Mouse (Mus musculus): ENCODE data around the gene Csf2rb2. TPM values are rescaled to one million over a fixed set of nuclear protein-coding genes. Genes with fewer than 3 reads are reported as not detected.
"Not testable (repeated sequence)": the region's sequence is repeated elsewhere in the genome, so short reads cannot be mapped to it uniquely, and the experiment has no call there.

The Csf2rb2 gene
- total RNA-seq, 1 experiment from 2014 or later: 0.43 TPM

DNA sequence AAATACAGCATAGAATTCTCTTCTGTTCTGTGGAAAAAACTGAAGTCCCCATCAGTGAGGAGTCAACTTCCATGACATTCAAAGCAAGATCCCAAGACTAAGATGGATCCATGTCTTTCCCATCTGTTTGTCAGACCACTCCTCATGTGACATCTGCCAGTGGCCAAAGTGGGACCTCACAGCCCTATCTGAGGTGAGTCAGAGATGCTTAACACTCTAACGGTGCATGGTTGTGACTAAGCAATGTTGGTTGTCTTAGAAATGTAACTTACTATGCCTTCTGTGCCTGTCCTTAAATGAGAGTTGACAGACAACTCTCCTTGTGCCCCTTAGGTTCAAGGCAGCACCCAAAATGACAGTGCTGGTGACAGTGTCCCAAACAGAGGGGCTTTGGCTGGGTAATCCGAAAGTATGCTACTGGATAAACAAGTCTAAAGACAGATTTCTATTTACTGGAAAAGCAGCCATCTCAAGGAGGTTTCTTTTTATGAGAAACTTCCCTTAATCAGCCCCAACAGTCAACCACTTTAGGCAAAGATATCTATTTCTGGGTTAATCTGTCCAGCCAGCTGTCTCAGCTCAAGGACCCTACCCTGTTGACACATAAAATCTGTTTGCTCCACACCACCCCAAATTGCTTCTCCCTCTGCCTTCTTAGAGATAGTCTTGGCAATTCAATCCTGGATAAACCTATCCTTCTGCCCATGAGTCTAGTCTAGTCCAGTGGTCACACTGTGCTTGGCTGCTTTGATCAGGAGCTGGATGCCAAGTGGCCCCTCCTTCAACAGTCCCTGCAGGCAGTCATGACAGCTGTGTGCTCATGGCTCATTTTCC, 13.0 kb upstream of the Csf2rb2 start:
- not testable (repeated sequence) for DNase-seq

DNA sequence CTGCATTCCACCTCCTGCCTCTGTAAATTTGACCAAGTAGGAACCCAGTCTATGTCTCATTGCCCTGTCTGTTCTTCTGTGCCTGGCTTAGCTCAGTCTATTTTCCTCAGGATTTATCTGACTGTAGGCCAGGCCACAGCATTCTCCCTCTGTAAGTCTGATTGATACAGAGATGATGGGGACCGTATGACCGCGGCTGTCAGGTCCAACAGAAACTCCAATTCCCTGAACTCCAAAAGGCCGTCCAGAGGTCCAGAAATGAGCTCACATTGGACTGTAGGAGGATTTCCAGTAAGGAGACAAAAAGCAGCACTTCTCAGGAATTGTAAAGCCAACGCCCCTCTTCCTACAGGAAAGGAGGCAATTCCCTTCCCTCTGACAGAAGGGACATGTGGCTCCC, 8.1 kb upstream of the Csf2rb2 start:
- DNase-seq: not testable (repeated sequence)

DNA sequence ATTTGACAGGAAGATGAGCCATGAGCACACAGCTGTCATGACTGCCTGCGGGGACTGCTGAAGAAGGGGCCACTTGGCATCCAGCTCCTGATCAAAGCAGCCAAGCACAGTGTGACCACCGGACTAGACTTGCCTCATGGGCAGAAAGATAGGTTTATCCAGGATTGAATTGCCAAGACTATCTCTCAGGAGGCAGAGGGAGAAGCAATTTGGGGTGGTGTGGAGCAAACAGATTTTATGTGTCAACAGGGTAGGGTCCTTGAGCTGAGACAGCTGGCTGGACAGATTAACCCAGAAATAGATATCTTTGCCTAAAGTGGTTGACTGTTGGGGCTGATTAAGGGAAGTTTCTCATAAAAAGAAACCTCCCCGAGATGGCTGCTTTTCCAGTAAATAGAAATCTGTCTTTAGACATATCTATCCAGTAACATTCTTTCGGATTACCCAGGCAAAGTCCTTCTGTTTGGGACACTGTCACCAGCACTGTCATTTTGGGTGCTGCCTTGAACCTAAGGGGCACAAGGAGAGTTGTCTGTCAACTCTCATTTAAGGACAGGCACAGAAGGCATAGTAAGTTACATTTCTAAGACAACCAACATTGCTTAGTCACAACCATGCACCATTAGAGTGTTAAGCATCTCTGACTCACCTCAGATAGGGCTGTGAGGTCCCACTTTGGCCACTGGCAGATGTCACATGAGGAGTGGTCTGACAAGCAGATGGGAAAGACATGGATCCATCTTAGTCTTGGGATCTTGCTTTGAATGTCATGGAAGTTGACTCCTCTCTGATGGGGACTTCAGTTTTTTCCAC, 7.1 kb upstream of the Csf2rb2 start:
- not testable (repeated sequence) for DNase-seq

DNA sequence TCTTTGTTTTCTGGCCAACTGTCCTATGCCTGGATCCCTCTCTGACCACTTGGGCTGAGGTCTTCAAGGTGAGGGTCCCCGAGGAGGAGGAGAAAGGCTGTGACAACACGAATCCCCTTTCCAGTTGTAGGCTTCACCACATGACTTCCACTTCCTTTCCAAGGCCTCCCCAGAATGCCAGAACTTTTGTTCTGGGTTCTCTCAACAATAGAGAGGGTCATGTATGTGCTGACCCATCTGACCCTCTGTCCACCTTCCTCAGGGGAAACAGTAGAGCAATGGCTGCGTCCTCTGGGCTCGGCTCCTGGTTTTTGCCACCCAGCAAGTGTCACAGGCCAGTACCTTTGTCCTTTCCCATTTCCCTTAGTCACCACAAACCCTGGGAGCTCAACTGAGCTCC, 5.5 kb upstream of the Csf2rb2 start:
- no peak for DNase-seq

DNA sequence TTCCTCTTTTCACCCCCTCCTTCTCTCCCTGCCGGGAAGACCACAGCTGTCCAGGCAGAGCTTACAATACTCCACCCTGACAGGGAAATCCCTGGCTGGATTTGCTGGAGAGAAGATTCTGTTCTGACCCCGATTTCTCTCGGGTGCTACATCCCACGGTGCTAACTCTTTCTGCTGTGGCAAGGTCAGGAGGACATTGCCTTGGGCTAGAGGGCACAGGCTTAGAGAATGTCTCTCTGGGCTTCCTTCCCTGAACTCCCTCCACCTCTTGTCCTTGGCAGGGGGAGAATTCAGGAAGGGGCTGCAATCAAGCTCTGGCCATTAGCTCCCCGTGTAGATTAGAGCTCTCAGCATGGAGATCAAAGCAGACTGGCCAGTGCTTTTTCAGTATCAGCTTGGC, 4.3 kb upstream of the Csf2rb2 start:
- no peak for DNase-seq

DNA sequence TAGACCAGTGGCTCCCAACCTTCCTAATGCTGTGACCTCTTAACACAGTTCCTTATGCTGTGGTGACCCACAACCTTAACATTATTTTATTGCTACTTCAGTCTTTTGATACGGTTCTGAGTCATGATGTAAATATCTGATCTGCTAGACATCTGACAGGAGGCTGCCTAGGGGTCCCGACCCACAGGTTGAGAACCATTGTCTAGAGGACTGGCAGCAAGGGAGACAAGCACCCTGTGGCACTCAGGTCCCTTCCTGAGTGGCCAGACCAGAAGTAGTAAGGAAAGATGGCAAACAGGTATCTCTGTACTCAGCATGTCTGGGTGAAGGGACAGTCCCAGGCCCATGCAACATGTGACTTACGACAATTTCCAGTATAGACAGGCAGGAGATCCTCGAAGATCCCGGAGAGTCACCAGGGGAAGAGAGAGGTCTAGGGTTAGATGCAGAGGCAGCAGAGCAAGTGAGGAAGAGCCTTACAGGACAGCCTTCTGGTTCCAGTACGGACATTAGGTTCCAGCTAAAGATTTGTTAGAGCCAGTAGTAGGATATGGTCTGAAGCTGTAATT, 1.8 kb downstream of the Csf2rb2 start:
- DNase-seq: no peak

DNA sequence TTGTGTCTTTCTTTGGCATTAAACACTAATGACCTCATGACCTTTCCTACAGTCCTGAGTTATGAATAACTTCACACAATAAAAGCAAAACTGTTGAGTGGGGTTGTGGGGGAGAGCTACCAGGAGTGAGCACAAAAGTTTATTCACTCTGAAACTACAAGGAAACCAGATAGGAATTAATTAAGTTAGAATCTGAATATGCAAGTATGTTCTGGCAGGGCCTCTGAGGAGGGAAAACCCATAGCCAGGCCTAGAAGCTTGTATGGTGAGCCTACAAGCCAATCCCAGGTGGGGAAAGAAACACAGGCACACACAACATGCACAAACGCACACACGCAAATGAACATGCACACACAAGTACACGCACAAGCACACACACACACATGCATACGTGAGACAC, 2.8 kb downstream of the Csf2rb2 start:
- no peak for DNase-seq

DNA sequence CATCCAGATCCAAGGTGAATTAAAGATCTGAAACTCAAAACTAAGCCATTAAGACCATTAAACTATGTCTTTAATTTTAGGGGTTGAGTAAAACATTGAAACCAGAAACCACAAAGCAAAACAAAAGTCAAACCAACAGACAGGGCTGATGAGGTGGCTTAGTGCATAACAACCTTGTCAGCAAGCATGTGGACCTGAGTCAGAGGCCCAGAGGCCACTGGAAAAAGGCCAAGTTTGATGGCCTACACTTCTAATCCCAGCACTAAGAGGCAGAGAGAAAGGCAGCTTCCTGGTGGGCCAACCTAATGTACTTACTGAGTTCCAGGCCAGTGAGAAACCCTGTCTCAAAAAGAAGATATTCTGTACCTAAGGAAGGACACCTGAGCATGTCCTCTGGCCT, 4.7 kb downstream of the Csf2rb2 start:
- no peak for DNase-seq

DNA sequence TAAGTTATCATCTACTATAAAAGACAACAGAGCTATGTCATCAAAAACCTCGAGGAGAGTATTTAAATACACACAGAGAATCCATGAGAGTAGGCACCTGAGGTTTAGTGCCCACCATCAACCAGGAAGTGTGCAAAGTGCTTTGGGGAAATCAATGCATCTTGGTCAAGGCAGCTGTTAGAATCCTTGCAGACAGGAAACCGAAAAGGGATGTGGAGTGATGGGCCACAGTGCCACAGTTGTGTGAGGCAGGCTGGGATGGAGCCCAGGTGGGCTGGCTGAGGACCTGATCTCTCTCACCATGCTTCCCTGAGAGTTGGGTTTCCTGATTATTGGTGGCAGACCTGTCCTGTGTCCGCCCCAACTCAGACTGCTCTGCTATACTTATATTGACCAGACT, 5.9 kb downstream of the Csf2rb2 start:
- no peak for DNase-seq

DNA sequence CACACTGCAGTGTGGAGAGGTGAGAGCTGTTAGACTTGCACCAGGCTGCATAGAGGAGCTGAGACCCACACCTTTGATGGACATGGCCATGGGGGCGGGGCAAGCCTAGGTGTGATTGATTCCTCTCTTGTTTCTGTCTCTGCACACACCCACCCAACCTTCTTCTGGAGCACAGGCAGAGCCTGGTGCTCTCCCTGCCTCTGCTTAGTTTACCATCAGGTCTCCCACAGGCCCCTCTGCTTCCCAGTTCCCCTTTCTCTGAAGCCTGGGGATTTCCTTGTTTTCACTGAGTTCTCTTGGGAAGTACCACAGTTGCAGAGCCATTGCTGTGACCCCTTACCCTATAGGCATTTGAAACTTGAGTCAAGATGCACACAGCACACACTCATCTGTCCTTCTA, 7.0 kb downstream of the Csf2rb2 start:
- DNase-seq: no peak

DNA sequence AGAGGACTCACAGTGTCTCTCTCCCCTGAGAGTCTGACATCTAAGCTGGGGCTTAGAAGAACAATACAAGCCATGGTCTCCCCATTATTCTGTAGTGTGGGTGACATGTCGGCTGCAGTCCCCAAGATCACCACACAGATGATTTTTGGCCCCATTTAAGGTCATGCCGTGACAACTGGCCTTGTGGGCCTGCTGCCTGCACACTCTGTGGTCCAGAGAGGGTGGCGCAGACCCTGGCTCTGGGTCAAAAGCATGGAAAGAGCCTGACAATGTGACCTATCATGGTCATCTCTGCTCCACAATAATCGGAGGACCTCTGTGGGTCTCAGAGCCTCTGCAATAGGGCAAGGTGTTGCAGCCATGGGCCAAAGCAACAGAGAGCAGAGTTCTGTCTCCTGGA, 11.8 kb downstream of the Csf2rb2 start:
- DNase-seq: no peak

DNA sequence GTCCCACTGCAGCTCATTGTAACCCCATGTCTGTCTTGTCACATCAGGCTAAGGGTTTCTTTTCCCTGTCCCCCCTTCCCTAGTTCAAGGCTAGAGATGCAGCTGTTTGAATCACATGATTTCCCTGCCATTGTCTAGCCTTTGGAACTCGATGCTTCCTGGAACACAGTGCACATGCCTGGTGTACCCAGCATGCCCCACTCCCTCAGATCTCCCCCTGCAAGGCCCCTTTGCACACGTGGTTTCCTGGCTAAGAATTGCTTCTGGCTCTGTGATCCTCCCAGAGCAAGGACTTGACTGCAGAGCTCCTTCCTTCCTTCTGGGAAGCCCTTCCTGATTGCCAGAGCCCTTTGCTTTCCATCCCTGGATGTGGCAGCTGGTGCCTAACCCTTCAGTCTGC, 12.3 kb downstream of the Csf2rb2 start:
- DNase-seq: not testable (repeated sequence)

DNA sequence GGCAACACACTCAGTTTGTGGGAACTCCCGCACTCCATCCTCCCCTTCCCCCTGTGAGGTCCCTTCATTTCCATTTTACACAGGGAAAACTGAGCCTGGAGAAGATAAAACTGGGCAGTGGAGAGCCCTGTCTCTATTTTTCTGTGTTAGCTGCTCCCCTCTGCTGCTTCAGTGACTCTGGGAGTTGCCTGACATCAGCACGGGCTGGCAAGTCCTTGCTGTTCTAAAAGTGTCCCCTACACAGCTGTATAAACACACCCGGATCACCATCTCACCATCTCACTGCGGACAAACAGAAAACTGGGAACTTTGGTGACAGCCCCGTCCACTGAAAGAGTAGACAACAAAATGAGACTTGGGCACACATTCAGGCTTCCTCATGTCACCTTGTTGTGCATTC, 15.7 kb downstream of the Csf2rb2 start:
- DNase-seq: not testable (repeated sequence)

DNA sequence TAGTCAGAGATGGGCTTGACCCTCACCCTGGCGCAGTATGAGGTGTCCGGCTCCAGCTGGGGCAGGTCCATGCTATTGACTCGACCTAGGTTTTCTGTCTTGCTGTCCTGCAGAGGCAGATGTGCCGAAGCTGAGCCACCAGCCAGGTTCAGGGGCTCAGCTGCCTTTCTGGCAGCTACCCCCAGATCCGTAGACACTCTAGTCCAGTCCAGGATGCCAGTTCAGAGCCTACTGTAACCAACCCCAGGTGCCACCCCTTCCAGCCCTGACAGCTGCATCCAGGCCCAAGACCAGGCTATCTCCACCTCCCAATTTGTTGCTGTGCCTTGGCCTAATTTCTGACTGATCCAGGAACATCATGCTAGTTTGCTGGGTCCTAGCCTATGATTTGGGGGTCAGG, 17.6 kb downstream of the Csf2rb2 start:
- DNase-seq: no peak

DNA sequence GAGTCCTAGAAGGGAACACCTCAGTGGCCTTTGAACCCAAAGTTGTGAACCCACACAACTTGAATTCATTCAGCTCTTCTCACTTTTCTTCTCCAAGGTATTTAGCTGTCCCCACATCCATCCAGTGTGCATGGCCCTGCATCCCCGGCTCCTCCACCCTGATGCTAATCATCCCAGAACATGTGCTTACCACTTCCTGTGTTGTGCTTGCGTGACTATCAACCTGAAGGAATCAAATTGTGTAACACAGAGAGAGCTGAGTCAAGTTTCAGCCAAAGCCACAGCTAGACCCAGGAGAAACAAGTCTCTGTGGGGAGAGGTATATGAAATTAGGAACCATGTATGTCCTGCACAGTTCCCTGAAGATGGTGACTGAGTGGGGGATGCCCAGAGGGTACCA, 27.2 kb downstream of the Csf2rb2 start:
- DNase-seq: no peak

DNA sequence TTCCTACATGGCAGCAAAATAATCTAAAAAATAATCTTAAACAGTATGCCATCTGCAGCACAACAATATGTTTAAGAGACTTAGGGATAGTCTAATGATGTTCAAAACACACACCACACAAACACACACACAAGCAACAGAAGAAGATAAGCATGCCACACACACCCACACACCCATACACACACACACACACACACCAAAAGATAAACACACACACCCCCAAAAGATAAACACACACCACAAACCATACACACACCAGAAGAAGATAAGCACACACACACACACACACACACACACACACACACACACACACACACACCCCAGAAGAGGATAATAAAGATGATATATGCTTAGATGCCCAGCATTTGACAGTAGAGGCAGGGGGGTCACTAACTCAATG, 34.3 kb downstream of the Csf2rb2 start:
- DNase-seq: no peak

DNA sequence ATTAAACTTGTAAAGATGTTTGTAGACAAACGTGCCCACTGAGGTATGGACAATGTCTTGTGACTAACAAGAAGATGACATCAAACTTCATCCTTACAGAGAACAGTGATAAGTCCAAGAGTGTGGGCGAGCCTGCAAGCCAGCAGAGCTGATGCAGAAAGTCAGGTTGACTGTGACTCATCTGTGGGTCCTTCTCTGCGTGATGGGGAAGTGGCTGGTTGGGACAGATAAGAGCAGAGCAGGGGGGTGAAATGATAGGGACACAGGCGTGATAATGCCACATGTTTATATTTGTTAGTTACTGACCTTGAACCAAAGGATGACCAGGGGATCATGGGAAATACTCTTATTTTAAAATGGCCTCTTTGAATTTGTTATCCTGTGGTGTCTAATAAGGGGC, 37.7 kb downstream of the Csf2rb2 start:
- DNase-seq: no peak

DNA sequence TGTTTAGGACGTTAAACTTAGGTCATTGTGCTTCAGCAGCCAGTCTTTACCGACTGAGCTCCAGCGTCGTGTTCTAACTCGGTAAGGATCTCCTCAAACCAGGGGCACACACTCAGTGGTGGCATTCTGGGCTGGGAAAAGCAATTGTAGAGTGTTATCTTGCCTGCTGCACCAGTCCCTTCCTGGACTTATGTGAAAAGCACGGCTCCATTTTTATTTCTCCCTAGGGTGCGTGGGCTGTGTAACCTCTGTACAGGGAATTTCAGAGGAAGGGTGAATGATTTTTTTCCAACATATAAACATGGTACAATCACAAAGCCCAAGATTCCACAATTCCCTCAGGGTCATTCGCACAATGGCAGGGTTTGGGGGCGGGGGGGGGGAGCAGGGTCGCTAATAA, 38.1 kb downstream of the Csf2rb2 start:
- no peak for DNase-seq

DNA sequence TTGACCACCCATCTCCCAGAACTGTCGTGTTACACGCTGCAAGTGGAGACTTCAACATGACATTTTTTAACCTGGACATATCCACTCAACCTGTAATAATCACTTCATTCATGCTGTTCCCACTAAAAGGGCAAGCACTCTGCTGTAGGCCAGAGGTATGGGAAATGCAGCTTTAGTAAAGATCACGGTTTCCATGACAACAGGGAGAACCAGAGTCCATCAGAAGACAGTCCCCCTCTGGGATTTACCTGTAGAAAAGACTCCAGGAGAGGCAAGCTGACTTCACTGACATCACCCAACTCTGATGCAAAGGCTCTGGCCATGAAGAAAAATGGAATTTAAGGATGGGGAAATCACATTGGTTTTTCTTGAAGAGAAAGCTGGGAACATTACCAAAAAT, 42.2 kb downstream of the Csf2rb2 start:
- DNase-seq: no peak

DNA sequence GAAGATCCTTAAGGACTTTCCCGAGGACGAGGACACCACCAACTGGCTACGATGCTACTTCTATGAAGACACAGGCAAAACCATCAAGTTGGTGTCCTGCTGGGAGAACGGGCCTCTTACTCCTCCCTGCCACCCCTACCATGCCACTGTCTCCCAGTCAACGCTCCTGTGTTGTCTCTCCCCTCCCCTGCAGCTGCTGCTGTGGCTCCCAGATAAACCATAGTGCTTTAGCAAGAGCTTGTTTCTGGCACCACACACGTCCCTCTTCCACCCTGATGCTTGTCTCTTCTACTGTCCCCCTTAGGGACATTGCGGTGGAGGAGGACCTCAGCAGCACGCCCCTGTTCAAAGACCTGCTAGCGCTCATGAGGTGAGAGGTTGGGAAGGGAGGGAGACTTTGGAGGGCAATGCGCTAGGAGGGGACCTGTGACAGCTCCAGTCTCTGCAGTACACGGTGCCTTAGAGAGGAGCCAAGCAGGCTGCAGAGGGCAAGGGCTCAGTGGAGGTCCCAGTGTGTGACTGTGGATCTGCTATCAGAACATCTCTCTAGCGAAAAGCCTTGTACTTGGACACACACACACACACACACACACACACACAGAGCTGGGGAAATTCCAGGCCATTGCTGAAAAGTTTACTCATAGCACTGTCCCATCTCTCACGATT, 44.7 kb downstream of the Csf2rb2 start:
- DNase-seq: no peak

DNA sequence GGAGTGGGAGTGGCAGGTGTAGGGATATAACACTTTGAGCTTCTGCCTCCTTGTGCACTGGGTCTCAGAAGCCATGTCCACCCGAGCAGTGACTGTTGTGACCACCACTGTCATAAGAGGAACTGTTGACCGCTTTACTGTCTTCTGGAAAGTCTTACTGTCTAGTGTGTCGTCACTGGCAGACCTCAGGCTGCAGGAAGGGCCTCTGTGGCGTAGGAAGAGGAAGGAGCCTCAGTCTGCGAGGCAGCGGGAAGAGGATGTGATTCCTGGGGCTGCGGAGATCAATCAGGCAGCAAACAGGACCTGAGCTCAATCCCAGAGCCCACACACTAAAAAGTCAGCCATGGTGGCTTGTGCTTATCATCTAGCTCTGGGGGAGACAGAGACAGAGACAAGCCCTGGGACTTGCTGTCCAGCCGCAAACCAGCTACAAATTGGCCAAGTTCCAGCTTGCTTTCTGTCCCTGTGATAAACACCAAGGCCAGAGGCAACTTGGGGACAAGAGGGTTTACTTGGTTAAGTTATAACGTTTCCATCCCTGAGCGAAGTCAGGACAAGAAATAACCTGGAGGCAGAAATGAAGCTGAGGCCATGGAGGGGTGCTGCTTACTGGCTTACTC, 47.2 kb downstream of the Csf2rb2 start:
- no peak for DNase-seq

DNA sequence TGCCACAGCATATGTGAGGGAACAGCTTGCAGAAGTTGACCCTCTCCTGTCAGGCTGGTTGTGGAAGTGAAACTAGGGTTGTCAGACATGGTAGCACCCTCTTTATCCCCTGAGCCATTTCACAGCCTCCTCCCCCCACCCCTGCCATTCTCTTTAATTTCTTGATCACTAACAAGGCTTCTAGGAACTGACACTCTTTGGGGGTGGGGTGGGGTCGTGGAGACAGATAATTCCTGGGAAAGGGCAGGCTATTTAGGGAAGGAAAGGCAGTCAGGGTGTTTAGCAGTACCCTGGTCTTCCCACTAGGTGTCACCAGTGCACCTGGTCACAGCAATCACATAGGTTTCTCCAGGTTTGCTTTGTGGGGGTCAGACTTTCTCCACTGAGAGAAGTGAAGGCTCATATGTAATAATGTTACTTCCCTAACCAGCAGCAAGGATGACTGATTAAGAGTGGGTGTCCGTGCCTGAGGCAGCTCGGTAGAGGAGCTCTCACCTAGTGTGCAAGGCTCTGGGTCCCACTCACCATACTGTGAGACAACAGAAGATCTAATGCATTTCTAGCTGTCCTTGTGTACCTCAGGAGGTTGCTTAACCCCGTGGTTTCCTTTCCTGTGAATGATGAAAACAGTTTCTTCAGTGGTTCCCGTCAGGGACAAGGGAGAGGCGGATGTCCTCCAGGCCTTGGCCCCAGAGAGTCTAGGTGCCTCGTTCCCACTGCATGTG, 48.0 kb downstream of the Csf2rb2 start:
- DNase-seq: peak; percentile 67
